Comparison of ENCODE assay signal across 11 mouse cellular contexts in the genomic region with DNA sequence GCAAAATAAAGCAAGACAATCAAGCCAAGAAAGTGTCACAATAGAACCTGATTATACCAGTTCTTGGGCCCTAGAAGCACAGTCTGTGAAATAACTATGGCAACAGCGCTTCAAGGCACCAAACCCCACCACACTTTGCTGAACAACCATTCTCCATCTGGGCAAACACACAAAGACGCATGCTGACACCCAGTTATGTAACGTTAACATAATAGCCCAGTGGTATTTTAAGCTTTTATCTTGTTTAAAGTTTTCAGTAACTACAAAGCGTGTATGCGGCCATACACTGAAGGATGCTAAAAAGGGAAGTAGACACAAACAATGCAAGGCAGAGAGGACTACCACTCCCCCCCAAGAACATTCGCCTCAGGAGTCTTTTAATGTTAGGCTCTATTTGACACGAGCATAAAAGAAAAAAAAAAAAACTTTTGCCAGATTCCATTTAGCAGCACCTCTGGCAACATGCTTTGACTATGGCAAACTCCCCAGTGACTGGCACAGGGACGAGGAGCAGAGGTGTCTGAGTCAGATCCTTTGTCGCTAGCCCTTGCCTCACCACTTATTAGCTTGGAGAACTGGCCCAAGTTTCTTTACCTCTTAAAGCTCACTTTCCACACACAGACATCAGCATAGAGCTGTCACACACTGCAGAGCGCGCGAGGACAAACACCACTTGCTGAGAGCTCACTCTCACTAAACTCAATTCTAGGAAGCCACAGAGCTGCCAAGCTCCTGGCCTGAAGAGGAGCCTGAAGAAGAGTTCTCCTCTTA. TPM values are rescaled to one million over a fixed set of nuclear protein-coding genes. Genes with fewer than 3 reads are reported as not detected.
DNase-seq lines count a peak whose midpoint lies in the region; ATAC-seq lines count a peak whose summit lies in the region.
"Had no signal": no experiment of that assay in that cellular context is flagged by ENCODE, and none has a peak within 500 bp of the region (broad histone marks: within the 10 kb centered on the region; RNA-seq: fewer than 3 reads in every experiment).

No protein-coding gene starts in this region.

- H3K27me3 ChIP-seq in heart, embryonic 16.5 days (ENCODE audit: control insufficient read depth, insufficient read depth, low read length) = no peaks in the 10 kb centered on the region
- no peaks in the 10 kb centered on the region for H3K27me3 ChIP-seq in megakaryocyte, embryonic 14.5 days (replicated peaks)
- no peaks in the 10 kb centered on the region for H3K27me3 ChIP-seq in liver, embryonic 12.5 days (replicated peaks)
- no peaks in the 10 kb centered on the region for H3K27me3 ChIP-seq in kidney, embryonic 14.5 days (ENCODE audit: control insufficient read depth, insufficient read depth, low read length)

- H3K4me1 ChIP-seq in heart, embryonic 16.5 days (ENCODE audit: control insufficient read depth, insufficient read depth, low read length) = peaks cover 30% of the 10 kb centered on the region
- H3K4me1 ChIP-seq in megakaryocyte, embryonic 14.5 days = peaks cover 96% of the 10 kb centered on the region
- H3K4me1 ChIP-seq in brown adipose tissue, adult 24 weeks (ENCODE audit: control insufficient read depth, insufficient read depth, insufficient read length, low read length) = peaks cover 21% of the 10 kb centered on the region
- peaks cover 66% of the 10 kb centered on the region for H3K4me1 ChIP-seq in liver, embryonic 12.5 days
- H3K4me1 ChIP-seq in kidney, embryonic 14.5 days (ENCODE audit: control insufficient read depth, insufficient read depth, low read length) = peaks cover 10% of the 10 kb centered on the region; the same call in 1 of the 2 replicates

- no peaks in the 10 kb centered on the region for H3K36me3 ChIP-seq in heart, embryonic 16.5 days (ENCODE audit: control insufficient read depth, insufficient read depth)
- H3K36me3 ChIP-seq in megakaryocyte, embryonic 14.5 days (replicated peaks; ENCODE audit: low read length) = peaks cover 22% of the 10 kb centered on the region
- no peaks in the 10 kb centered on the region for H3K36me3 ChIP-seq in liver, embryonic 12.5 days
- no peaks in the 10 kb centered on the region for H3K36me3 ChIP-seq in kidney, embryonic 14.5 days (ENCODE audit: control insufficient read depth, insufficient read depth, low read length)
- H3K36me3 ChIP-seq: neural tube, embryonic 15.5 days had no signal

- H3K9ac ChIP-seq in heart, embryonic 16.5 days (ENCODE audit: low read length) = no peak overlapping the region
- H3K9ac ChIP-seq in liver, embryonic 12.5 days = no peak overlapping the region
- no peak overlapping the region for H3K9ac ChIP-seq in kidney, embryonic 14.5 days (ENCODE audit: low read depth, low read length)
- H3K9ac ChIP-seq: neural tube, embryonic 15.5 days had no signal

- ATAC-seq in heart, embryonic 16.5 days (replicated peaks; ENCODE audit: extremely low read depth, insufficient read depth, low FRiP score) = no peak
- no peak for ATAC-seq in megakaryocyte, adult 5-6 weeks (ENCODE audit: poor library complexity, severe bottlenecking)
- peak; percentile 58 for ATAC-seq in megakaryocyte-erythroid progenitor cell, adult 5-6 weeks (replicated peaks; ENCODE audit: low FRiP score, low TSS enrichment, poor library complexity, severe bottlenecking)
- ATAC-seq in liver, embryonic 12.5 days = no peak
- ATAC-seq in kidney, embryonic 14.5 days (ENCODE audit: low FRiP score, low TSS enrichment) = no peak

- H3K4me3 ChIP-seq in heart, embryonic 16.5 days (ENCODE audit: low read length) = no peak overlapping the region
- peak overlapping the region; percentile 67 for H3K4me3 ChIP-seq in megakaryocyte, embryonic 14.5 days (replicated peaks)
- no peak overlapping the region for H3K4me3 ChIP-seq in brown adipose tissue, adult 24 weeks (ENCODE audit: insufficient read depth, low read depth, low read length)
- H3K4me3 ChIP-seq in liver, embryonic 12.5 days = no peak overlapping the region
- H3K4me3 ChIP-seq in kidney, embryonic 14.5 days (ENCODE audit: low read length) = no peak overlapping the region
- H3K4me3 ChIP-seq: neural tube, embryonic 15.5 days had no signal

- WGBS in heart, embryonic 16.5 days = 50% methylated on average over 12 of the region's 12 CpGs
- WGBS in liver, embryonic 12.5 days (ENCODE audit: insufficient replicate concordance) = 50% methylated on average over 12 of the region's 12 CpGs
- WGBS in kidney, embryonic 14.5 days = 76% methylated on average over 12 of the region's 12 CpGs

- no peak for DNase-seq in heart, adult 8-10 months (ENCODE audit: low spot score)
- DNase-seq: adrenal gland, adult 8-10 months had no signal

- H3K9me3 ChIP-seq in heart, embryonic 16.5 days (replicated peaks; ENCODE audit: control insufficient read depth, low read length) = no peaks in the 10 kb centered on the region
- no peaks in the 10 kb centered on the region for H3K9me3 ChIP-seq in megakaryocyte, embryonic 14.5 days
- H3K9me3 ChIP-seq in liver, embryonic 12.5 days (replicated peaks) = no peaks in the 10 kb centered on the region
- H3K9me3 ChIP-seq in kidney, embryonic 14.5 days (ENCODE audit: control insufficient read depth, low read length) = no peaks in the 10 kb centered on the region
- H3K9me3 ChIP-seq: neural tube, embryonic 15.5 days had no signal

- peak overlapping the region; percentile 11 for H3K27ac ChIP-seq in heart, embryonic 16.5 days (ENCODE audit: low read length)
- H3K27ac ChIP-seq in brown adipose tissue, adult 24 weeks (replicated peaks; ENCODE audit: low read depth, low read length) = peak overlapping the region; percentile 23; the same call in 1 of the 2 replicates
- no peak overlapping the region for H3K27ac ChIP-seq in liver, embryonic 12.5 days
- H3K27ac ChIP-seq in kidney, embryonic 14.5 days (ENCODE audit: low read depth, low read length) = no peak overlapping the region
- H3K27ac ChIP-seq: neural tube, embryonic 15.5 days had no signal

- H3K4me2 ChIP-seq in heart, embryonic 16.5 days (ENCODE audit: low read depth, low read length) = no peak overlapping the region
- no peak overlapping the region for H3K4me2 ChIP-seq in liver, embryonic 12.5 days
- H3K4me2 ChIP-seq in kidney, embryonic 14.5 days (replicated peaks; ENCODE audit: low read depth, low read length) = no peak overlapping the region
- H3K4me2 ChIP-seq: midbrain, embryonic 11.5 days; neural tube, embryonic 15.5 days had no signal

RNA-seq across cellular contexts. Expression of a gene that starts 6.6 kb away (rescaled TPM):
- 11.2 and 13.6 TPM in 2 replicates for polyA plus RNA-seq in heart, embryonic 16.5 days (2015; fragmentation: Nextera tagmentation; extraction: Ambion mirVana)
- total RNA-seq in heart, adult 8-10 months (2022) = 10 to 100 TPM; 16.7 to 20.8 (median 18.6) TPM
- polyA plus RNA-seq in megakaryocyte, embryonic 14.5 days (2012; ENCODE audit: insufficient read depth, low replicate concordance) = 15.6 and 22.6 TPM in 2 replicates
- total RNA-seq in megakaryocyte, adult 5-6 weeks (2015) = 3.8 and 6.9 TPM in 2 replicates
- 2.8 and 3.3 TPM in 2 replicates for total RNA-seq in megakaryocyte, adult 5-6 weeks (2017)
- polyA plus RNA-seq in brown adipose tissue, adult 24 weeks (2012; ENCODE audit: insufficient read depth, insufficient read length, missing spikeins) = 4.5 and 5.9 TPM in 2 replicates
- total RNA-seq in megakaryocyte-erythroid progenitor cell, adult 5-6 weeks (2014; fragmentation: Nextera tagmentation) = 6.7 and 8.2 TPM in 2 replicates
- total RNA-seq in megakaryocyte-erythroid progenitor cell, adult 5-6 weeks (2017) = 6.0 and 7.1 TPM in 2 replicates
- 7.3 and 8.1 TPM in 2 replicates for polyA plus RNA-seq in liver, embryonic 12.5 days (2016; fragmentation: Nextera tagmentation; extraction: Ambion mirVana)
- 13.6 and 20.6 TPM in 2 replicates for polyA plus RNA-seq in kidney, embryonic 14.5 days (2014; fragmentation: Nextera tagmentation; extraction: Ambion mirVana)

Comparison
In these comparisons a context has a peak if more than half of its experiments do, and no peak if none do; other contexts are left out.
1. H3K27ac ChIP-seq: peak in heart, embryonic 16.5 days (single experiment) and brown adipose tissue, adult 24 weeks (single experiment); none in liver, embryonic 12.5 days (single experiment) and kidney, embryonic 14.5 days (single experiment).